Mouse (Mus musculus): ENCODE data around the gene Kpna3. TPM values are rescaled to one million over a fixed set of nuclear protein-coding genes. Genes with fewer than 3 reads are reported as not detected.
A peak's percentile ranks its signal among the peaks of the same experiment; 100 is the strongest.
"Not testable (repeated sequence)": the region's sequence is repeated elsewhere in the genome, so short reads cannot be mapped to it uniquely, and the experiment has no call there.

Kpna3 gene
- polyA plus RNA-seq, 1 experiment from 2014 or later = 89.5 TPM

GRCm38 (mm10) chr14:61330996-61331561 lies 108.6 kb downstream of the Kpna3 start:
- WGBS = 23% methylated on average over 13 of the region's 13 CpGs
- no peaks in the 10 kb centered on the region for H3K9me3 ChIP-seq
- H3K27ac ChIP-seq = peak overlapping the region; percentile 83
- peaks cover 24% of the 10 kb centered on the region for H3K4me1 ChIP-seq
- no peak overlapping the region for H3K9ac ChIP-seq
- H3K4me3 ChIP-seq (replicated peaks) = no peak overlapping the region
- peak; percentile 83 for ATAC-seq (ENCODE audit: low FRiP score)
- H3K36me3 ChIP-seq (replicated peaks) = no peaks in the 10 kb centered on the region
- no peak overlapping the region; the same call in 1 of the 2 replicates for H3K4me2 ChIP-seq
- no peaks in the 10 kb centered on the region for H3K27me3 ChIP-seq

DNA sequence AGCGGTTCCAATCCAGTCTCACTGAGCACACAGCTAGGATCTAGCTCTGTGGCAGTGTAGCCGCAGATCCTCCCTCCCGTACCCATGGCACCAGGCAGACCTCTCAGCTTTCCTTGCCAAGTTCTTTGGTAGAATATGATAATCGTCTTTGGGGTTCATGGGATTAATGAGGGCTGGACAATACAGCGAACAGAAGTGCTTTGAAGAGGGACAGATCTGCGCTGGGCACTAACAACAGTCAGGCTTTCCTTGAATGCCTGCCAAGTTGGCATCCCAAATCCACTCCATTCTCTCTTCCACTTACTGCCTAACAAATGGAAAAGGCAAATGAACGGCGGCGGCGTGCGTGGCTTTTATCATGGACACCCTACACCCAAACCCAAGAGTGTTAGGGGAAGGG lies 109.1 kb downstream of the Kpna3 start:
- WGBS = 51% methylated on average over 11 of the region's 11 CpGs
- H3K27me3 ChIP-seq = no peaks in the 10 kb centered on the region
- no peaks in the 10 kb centered on the region for H3K9me3 ChIP-seq
- H3K36me3 ChIP-seq (replicated peaks) = no peaks in the 10 kb centered on the region
- ATAC-seq (ENCODE audit: low FRiP score) = peak; percentile 39; the same call in 1 of the 2 replicates
- peaks cover 24% of the 10 kb centered on the region for H3K4me1 ChIP-seq
- H3K4me2 ChIP-seq = no peak overlapping the region; the same call in 1 of the 2 replicates
- H3K4me3 ChIP-seq (replicated peaks) = no peak overlapping the region
- no peak overlapping the region for H3K9ac ChIP-seq
- H3K27ac ChIP-seq = peak overlapping the region; percentile 83

DNA sequence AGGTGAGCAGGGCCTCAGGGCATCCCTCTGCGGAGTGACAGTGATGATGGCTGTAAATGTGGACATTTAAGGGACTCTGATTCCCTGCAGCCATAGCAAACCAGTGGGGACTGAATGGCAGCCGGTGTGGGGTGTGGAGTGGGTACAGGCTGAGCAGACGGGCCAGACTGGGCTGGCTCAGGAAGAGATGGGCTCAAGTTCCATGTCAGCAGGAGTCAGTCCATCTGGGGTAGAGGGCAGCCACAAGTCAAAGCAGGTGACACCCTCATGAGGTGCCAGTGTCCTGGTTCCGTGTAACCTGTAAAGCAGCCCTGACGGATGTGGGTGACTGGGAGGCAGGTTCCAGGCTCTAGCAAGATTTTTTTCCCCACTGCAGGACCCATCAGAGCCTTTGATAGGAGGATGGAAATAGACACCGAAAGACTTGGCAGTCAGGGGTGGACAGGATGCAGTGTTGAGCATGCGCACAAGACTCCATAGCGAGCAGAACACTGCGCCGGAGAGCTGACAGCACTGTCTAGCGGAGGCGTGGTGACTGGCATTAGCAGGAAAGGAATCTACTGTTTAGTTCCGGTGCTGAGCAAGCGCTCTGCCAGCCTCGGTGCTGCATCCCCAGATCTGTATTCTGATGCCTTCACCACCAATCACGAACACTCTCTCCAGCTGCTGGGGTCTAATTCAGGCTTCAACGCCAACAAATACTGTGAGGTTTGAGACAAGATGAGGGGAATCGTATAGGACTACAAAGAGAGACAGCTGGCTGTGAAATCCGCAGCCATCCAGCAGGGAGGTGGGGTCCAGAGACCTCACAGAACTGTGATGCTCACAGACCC lies 111.8 kb downstream of the Kpna3 start:
- peak; percentile 84 for ATAC-seq (ENCODE audit: low FRiP score)
- Histone ChIP-seq H3K27ac (peak overlapping the region; percentile 61), H3K36me3 (replicated peaks) (no peaks in the 10 kb centered on the region), H3K9ac (peak overlapping the region; percentile 27; the same call in 1 of the 2 replicates), H3K9me3 (0 out of 2 replicates have a peak, but pooled peaks cover 3% of the 10 kb centered on the region), H3K27me3 (no peaks in the 10 kb centered on the region), H3K4me1 (peaks cover 24% of the 10 kb centered on the region), H3K4me3 (replicated peaks) (peak overlapping the region; percentile 24), H3K4me2 (peak overlapping the region; percentile 45)
- 34% methylated on average over 19 of the region's 19 CpGs for WGBS

DNA sequence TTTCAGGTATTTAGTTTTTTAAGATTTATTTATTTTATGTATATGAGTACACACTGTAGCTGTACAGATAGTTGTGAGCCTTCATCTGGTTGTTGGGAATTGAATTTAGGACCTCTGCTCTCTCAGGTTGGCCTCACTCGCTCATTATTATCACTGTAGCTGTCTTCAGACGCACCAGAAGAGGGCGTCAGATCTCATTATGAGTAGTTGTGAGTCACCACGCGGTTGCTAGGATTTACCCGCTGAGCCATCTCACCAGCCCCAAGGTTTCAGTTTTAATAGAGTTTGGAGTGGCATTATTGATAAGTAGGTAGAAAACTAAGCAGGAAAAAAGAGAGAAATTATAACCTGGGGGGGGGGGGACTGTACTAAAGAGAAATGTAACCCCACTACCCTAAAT lies 112.7 kb downstream of the Kpna3 start:
- H3K4me1 ChIP-seq = peaks cover 24% of the 10 kb centered on the region
- WGBS = 19% methylated on average over 6 of the region's 6 CpGs
- not testable (repeated sequence) for H3K36me3 ChIP-seq (replicated peaks); H3K27me3 ChIP-seq; H3K4me3 ChIP-seq (replicated peaks); H3K9ac ChIP-seq; ATAC-seq (ENCODE audit: low FRiP score); H3K4me2 ChIP-seq; H3K27ac ChIP-seq; H3K9me3 ChIP-seq

DNA sequence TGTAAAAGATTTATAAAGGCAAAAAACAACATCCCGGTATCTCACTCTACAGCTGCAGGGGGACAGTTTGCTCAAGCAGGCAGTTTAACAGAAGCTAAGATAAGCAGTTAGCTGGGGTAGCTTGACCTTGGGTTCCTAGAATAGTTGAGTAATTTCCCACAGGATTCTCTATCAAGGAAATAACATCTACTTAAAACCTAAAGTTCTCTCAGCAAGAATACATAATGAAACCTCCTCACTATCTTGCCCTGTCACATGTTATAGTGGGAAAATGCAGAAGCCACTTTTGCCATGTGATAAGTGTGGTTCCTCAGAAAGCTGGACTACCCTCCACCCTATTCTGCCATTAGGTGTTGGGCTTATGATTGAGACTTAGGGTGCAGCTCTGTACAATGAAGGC lies 116.9 kb downstream of the Kpna3 start:
- peaks cover 8% of the 10 kb centered on the region for H3K4me1 ChIP-seq
- H3K4me3 ChIP-seq (replicated peaks) = no peak overlapping the region
- H3K4me2 ChIP-seq = no peak overlapping the region
- no peak overlapping the region for H3K9ac ChIP-seq
- H3K36me3 ChIP-seq (replicated peaks) = no peaks in the 10 kb centered on the region
- no peak overlapping the region for H3K27ac ChIP-seq
- 94% methylated on average over 1 of the region's 1 CpGs for WGBS
- H3K9me3 ChIP-seq = 0 out of 2 replicates have a peak, but pooled peaks cover 10% of the 10 kb centered on the region
- no peaks in the 10 kb centered on the region for H3K27me3 ChIP-seq
- no peak for ATAC-seq (ENCODE audit: low FRiP score)

DNA sequence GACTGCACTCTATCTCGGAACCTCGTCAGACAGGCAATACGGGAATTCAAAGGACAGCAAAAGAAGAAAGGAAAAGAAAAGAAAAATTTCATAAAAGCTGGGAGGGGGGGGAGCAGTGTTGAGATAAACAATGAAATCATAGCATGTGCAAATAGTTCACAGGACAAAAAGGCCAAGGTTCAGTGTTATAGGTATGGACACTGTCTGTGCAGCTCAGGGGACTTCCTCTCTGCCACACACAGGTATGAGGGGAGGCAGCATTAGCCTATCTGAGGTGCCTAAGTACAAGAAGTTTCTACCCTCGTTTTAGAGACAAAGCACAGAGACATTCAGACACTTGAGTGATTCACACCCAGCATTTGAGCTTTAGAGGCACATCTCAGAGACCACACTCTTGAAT lies 118.5 kb downstream of the Kpna3 start:
- Histone ChIP-seq H3K4me3 (replicated peaks) (no peak overlapping the region), H3K27me3 (no peaks in the 10 kb centered on the region), H3K9me3 (0 out of 2 replicates have a peak, but pooled peaks cover 10% of the 10 kb centered on the region), H3K4me2 (no peak overlapping the region), H3K4me1 (no peaks in the 10 kb centered on the region), H3K27ac (no peak overlapping the region), H3K9ac (no peak overlapping the region), H3K36me3 (replicated peaks) (no peaks in the 10 kb centered on the region)
- 88% methylated on average over 4 of the region's 4 CpGs for WGBS
- no peak for ATAC-seq (ENCODE audit: low FRiP score)

GRCm38 (mm10) chr14:61320765-61321164 lies 118.9 kb downstream of the Kpna3 start:
- Histone ChIP-seq H3K27ac (no peak overlapping the region), H3K36me3 (replicated peaks) (no peaks in the 10 kb centered on the region), H3K9ac (no peak overlapping the region), H3K9me3 (0 out of 2 replicates have a peak, but pooled peaks cover 10% of the 10 kb centered on the region), H3K27me3 (no peaks in the 10 kb centered on the region), H3K4me2 (no peak overlapping the region), H3K4me3 (replicated peaks) (no peak overlapping the region), H3K4me1 (no peaks in the 10 kb centered on the region)
- ATAC-seq (ENCODE audit: low FRiP score) = no peak
- WGBS = 86% methylated on average over 1 of the region's 1 CpGs

DNA sequence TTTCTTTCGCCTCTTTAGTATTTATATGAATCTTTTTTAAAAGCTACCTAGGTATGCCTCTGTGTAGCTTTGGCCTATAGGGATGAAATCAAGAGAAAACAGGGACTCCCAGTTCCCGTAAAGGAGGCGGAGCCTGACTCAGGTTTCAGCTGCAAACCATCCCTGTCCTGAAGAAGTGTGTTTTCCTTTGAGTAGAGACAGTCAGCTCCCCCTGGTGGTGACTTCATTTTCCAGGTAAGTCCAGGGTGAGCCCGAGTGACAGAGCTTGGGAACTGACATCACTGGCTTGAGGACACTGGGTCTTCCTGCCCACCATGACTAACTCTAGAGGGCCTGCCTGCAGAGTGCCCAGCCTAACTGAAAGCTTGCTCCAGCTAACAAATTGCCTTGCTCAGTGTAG lies 122.8 kb downstream of the Kpna3 start:
- no peaks in the 10 kb centered on the region for H3K27me3 ChIP-seq
- no peak overlapping the region for H3K9ac ChIP-seq
- H3K36me3 ChIP-seq (replicated peaks) = no peaks in the 10 kb centered on the region
- no peaks in the 10 kb centered on the region for H3K9me3 ChIP-seq
- no peak overlapping the region for H3K27ac ChIP-seq
- H3K4me1 ChIP-seq = no peaks in the 10 kb centered on the region
- H3K4me2 ChIP-seq = no peak overlapping the region
- no peak overlapping the region for H3K4me3 ChIP-seq (replicated peaks)
- 40% methylated on average over 4 of the region's 4 CpGs for WGBS
- ATAC-seq (ENCODE audit: low FRiP score) = no peak

Other genes starting within 250 kb of the Kpna3 start
- gene Sgcg, start 181.4 kb downstream of the Kpna3 start, polyA plus RNA-seq (2016; fragmentation: Nextera tagmentation; extraction: Ambion mirVana) = 0.05 and 0.19 TPM in 2 replicates
- gene Arl11, start 130.1 kb downstream of the Kpna3 start, polyA plus RNA-seq (2016; fragmentation: Nextera tagmentation; extraction: Ambion mirVana) = 0.13 and 0.26 TPM in 2 replicates
- gene Ebpl, start 79.4 kb downstream of the Kpna3 start, polyA plus RNA-seq (2016; fragmentation: Nextera tagmentation; extraction: Ambion mirVana) = 10.4 and 11.1 TPM in 2 replicates
- 19.8 and 22.1 TPM in 2 replicates for gene Spryd7, start 117.0 kb upstream of the Kpna3 start, polyA plus RNA-seq (2016; fragmentation: Nextera tagmentation; extraction: Ambion mirVana)
- gene Trim13, start 158.4 kb upstream of the Kpna3 start, polyA plus RNA-seq (2016; fragmentation: Nextera tagmentation; extraction: Ambion mirVana) = 41.5 and 42.6 TPM in 2 replicates
- 1.7 and 2.7 TPM in 2 replicates for gene Kcnrg, start 167.6 kb upstream of the Kpna3 start, polyA plus RNA-seq (2016; fragmentation: Nextera tagmentation; extraction: Ambion mirVana)